Mouse (Mus musculus): ENCODE measurements around the gene Adam33. TPM values are rescaled to one million over a fixed set of nuclear protein-coding genes. Genes with fewer than 3 reads are reported as not detected.

The Adam33 gene
- total and polyA plus RNA-seq, 3 experiments = 0.17 to 0.21 TPM; not detected in 1

DNA sequence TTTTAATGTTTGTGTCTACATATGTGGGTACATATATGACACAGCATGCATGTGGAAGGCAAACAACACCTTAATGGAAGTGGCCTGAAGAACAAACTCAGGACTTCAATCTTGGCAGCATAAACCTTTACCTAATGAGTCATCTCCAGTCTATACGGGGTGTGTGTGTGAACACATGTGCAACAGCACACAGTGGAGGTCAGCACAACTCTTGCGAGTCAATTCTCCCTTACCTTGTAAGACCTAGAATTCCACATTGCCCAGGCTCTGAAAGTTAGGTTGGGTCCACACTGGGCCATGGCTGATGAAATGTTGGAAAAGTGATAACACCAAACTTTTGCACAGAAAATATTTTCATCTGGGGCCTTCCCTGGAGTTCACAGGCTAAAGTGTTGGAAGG is 33.1 kb downstream of the Adam33 start:
- Histone ChIP-seq H3K4me1 (ENCODE audit: control insufficient read depth in 1 of 2, insufficient read depth in 2 of 2) (peaks cover 0 to 8% of the 10 kb centered on the region in 2 experiments; a peak in 1 of 4 replicates), H3K27me3 (replicated peaks) (peaks cover 3% of the 10 kb centered on the region), H3K4me2 (ENCODE audit: insufficient read depth, low read depth, poor library complexity, severe bottlenecking) (no peak overlapping the region), H3K79me2 (replicated peaks; ENCODE audit: control insufficient read depth, extremely low read depth, insufficient read depth, poor library complexity, severe bottlenecking) (no peaks in the 10 kb centered on the region), H3K9ac (ENCODE audit: insufficient read depth, low read depth) (no peak overlapping the region), H3K36me3 (replicated peaks in 1 of 2; ENCODE audit: control insufficient read depth in 1 of 2, insufficient read depth in 1 of 2, low read length in 1 of 2) (peaks cover 4 to 13% of the 10 kb centered on the region in 2 experiments), H3K9me3 (replicated peaks; ENCODE audit: low read length) (no peaks in the 10 kb centered on the region), H3K27ac (ENCODE audit: insufficient read depth, low read depth) (no peak overlapping the region), H3K4me3 (replicated peaks in 1 of 3; ENCODE audit: low read depth in 2 of 3, low read length in 2 of 3, poor library complexity in 1 of 3) (no peak overlapping the region)
- TF ChIP-seq USF1 (IDR thresholded peaks at IDR 0.05; ENCODE audit: low read depth, low read length) (no peak), TCF12 (IDR thresholded peaks at IDR 0.05; ENCODE audit: low read depth, low read length) (no peak), MAZ (IDR thresholded peaks at IDR 0.05; ENCODE audit: low read depth, low read length) (no peak), RAD21 (IDR thresholded peaks at IDR 0.05; ENCODE audit: low read depth, low read length) (no peak)
- dilution Hi-C loops (cut with MboI; ENCODE audit: extremely low pct_ligation_motif_present, extremely low pct_unique_long_range_greater_than_20kb, low sequenced_read_pairs) (no loop called here), in situ Hi-C loops (cut with MboI; ENCODE audit: low pct_ligation_motif_present, low pct_unique_long_range_greater_than_20kb, low sequenced_read_pairs) (no loop called here)
- no peak for DNase-seq (ENCODE audit: extremely low read depth)

GRCm38 (mm10) chr2:131029065-131029935 is 34.3 kb downstream of the Adam33 start:
- DNase-seq (ENCODE audit: extremely low read depth) = no peak
- dilution Hi-C loops (cut with MboI; ENCODE audit: extremely low pct_ligation_motif_present, extremely low pct_unique_long_range_greater_than_20kb, low sequenced_read_pairs) = no loop called here
- TF ChIP-seq CTCF (conservative IDR thresholded peaks at IDR 0.05 in 1 of 2, IDR thresholded peaks at IDR 0.05 in 1 of 2; ENCODE audit: low read depth in 2 of 2, low read length in 2 of 2) (no peak), MEF2A (IDR thresholded peaks at IDR 0.05; ENCODE audit: borderline replicate concordance, low read depth, low read length) (no peak), MAX (IDR thresholded peaks at IDR 0.05; ENCODE audit: low read length) (no peak), PAX5 (IDR thresholded peaks at IDR 0.05; ENCODE audit: low read length) (no peak), ZKSCAN1 (IDR thresholded peaks at IDR 0.05; ENCODE audit: borderline replicate concordance, low read depth, low read length) (no peak), ZMIZ1 (IDR thresholded peaks at IDR 0.05; ENCODE audit: low read depth, low read length) (no peak), RAD21 (IDR thresholded peaks at IDR 0.05; ENCODE audit: low read depth, low read length) (no peak), TBP (conservative IDR thresholded peaks at IDR 0.05; ENCODE audit: low read depth, low read length) (no peak), EP300 (IDR thresholded peaks at IDR 0.05; ENCODE audit: low read length) (no peak), MXI1 (IDR thresholded peaks at IDR 0.05; ENCODE audit: low read depth, low read length) (no peak), GABPA (IDR thresholded peaks at IDR 0.05; ENCODE audit: insufficient replicate concordance, low read depth, low read length) (no peak), MAZ (IDR thresholded peaks at IDR 0.05; ENCODE audit: low read depth, low read length) (no peak), E2F4 (IDR thresholded peaks at IDR 0.05; ENCODE audit: insufficient replicate concordance, low read depth, low read length) (no peak), POLR2A (IDR thresholded peaks at IDR 0.05; ENCODE audit: low read depth, low read length) (no peak), IRF4 (IDR thresholded peaks at IDR 0.05; ENCODE audit: low read depth, low read length) (no peak)
- Histone ChIP-seq H3K27ac (ENCODE audit: insufficient read depth, low read depth) (no peak overlapping the region), H3K9ac (ENCODE audit: insufficient read depth, low read depth) (no peak overlapping the region), H3K36me3 (replicated peaks in 1 of 2; ENCODE audit: control insufficient read depth in 1 of 2, insufficient read depth in 1 of 2, low read length in 1 of 2) (peaks cover 4 to 21% of the 10 kb centered on the region in 2 experiments), H3K4me3 (replicated peaks in 1 of 3; ENCODE audit: low read depth in 2 of 3, low read length in 2 of 3, poor library complexity in 1 of 3) (no peak overlapping the region), H3K9me3 (replicated peaks; ENCODE audit: low read length) (no peaks in the 10 kb centered on the region), H3K4me1 (ENCODE audit: control insufficient read depth in 1 of 2, insufficient read depth in 2 of 2) (peaks cover 0 to 8% of the 10 kb centered on the region in 2 experiments; a peak in 1 of 4 replicates), H3K4me2 (ENCODE audit: insufficient read depth, low read depth, poor library complexity, severe bottlenecking) (no peak overlapping the region), H3K79me2 (replicated peaks; ENCODE audit: control insufficient read depth, extremely low read depth, insufficient read depth, poor library complexity, severe bottlenecking) (no peaks in the 10 kb centered on the region), H3K27me3 (replicated peaks) (no peaks in the 10 kb centered on the region)
- in situ Hi-C loops (cut with MboI; ENCODE audit: low pct_ligation_motif_present, low pct_unique_long_range_greater_than_20kb, low sequenced_read_pairs) = no loop called here

All from CH12.LX (cell line).